Mouse (Mus musculus) spleen, adult 2 months (tissue): ENCODE results near the gene Gfod1. TPM values are rescaled to one million over a fixed set of nuclear protein-coding genes. Genes with fewer than 3 reads are reported as not detected.
A peak's percentile ranks its signal among the peaks of the same experiment; 100 is the strongest.

Experiments used
- DNase-seq, 2 experiments: peaks; one replicate each; pipeline versions ENCODE4 v3.0.0 to v3.0.0-alpha.2; 2012 to 2021; ENCODE audit warnings: low spot score in 2 of 2, low read depth in 1 of 2
- H3K27ac ChIP-seq: fragments of 200-500 bp; 2 replicates; pipeline ENCODE4 v1.5.1; 2012; ENCODE audit warnings: low read length, inconsistent platforms; ENCODE audit not compliant: insufficient read depth
- H3K27me3 ChIP-seq: fragments of 200-500 bp; 2 replicates; pipeline ENCODE4 v1.6.1; 2012; ENCODE audit warnings: mild to moderate bottlenecking, moderate library complexity, low read length, inconsistent platforms; ENCODE audit not compliant: control insufficient read depth, insufficient read depth
- H3K36me3 ChIP-seq: fragments of 200-500 bp; 2 replicates; pipeline ENCODE4 v1.6.1; 2012; ENCODE audit warnings: mild to moderate bottlenecking, low read length, inconsistent platforms; ENCODE audit not compliant: control insufficient read depth, insufficient read depth
- H3K4me1 ChIP-seq: fragments of 200-500 bp; 2 replicates; pipeline ENCODE4 v1.6.1; 2011; ENCODE audit warnings: inconsistent platforms; ENCODE audit not compliant: control insufficient read depth, insufficient read depth, insufficient read length
- H3K4me3 ChIP-seq: fragments of 200-500 bp; 2 replicates; pipeline ENCODE4 v1.5.1; 2011; ENCODE audit warnings: mild to moderate bottlenecking, inconsistent platforms; ENCODE audit not compliant: insufficient read depth, insufficient read length; ENCODE audit errors: extremely low read depth
- CTCF ChIP-seq: fragments of 200-500 bp; IDR thresholded peaks from 2 replicates; pipeline ENCODE4 v1.5.1; 2011; ENCODE audit warnings: mild to moderate bottlenecking, inconsistent platforms; ENCODE audit not compliant: insufficient read depth, insufficient read length, insufficient replicate concordance; ENCODE audit errors: extremely low read depth
- POLR2A ChIP-seq: fragments of 200-500 bp; IDR thresholded peaks from 2 replicates; pipeline ENCODE4 v1.6.1; 2011; ENCODE audit warnings: low read depth, low read length, inconsistent platforms
- WGBS: fragments of 180-500 bp; shearing (Covaris S2); methylation state at CpG from one replicate; pipeline ENCODE4 v1.1.7; 2018; 5-methylcytosine and 5-hydroxymethylcytosine counted together
- polyA plus RNA-seq: library from polyadenylated mRNA; depleted of rRNA; stranded (reverse); fragments of >200 nt; gene quantifications from 2 replicates; pipeline ENCODE4 v1.2.3, GENCODE M21; 2012

Gfod1 gene
- polyA plus RNA-seq, 1 experiment: 2.8 TPM

- no peak for TF ChIP-seq CTCF
- TF ChIP-seq POLR2A: no peak
- no peaks in the 10 kb centered on the region for H3K27me3 ChIP-seq
- DNase-seq: no peak
- 57% methylated on average over 5 of the region's 5 CpGs for WGBS
- H3K27ac ChIP-seq: no peak overlapping the region
- no peaks in the 10 kb centered on the region for H3K36me3 ChIP-seq
- H3K4me3 ChIP-seq: no peak overlapping the region
- peaks cover 24% of the 10 kb centered on the region; the same call in 1 of the 2 replicates for H3K4me1 ChIP-seq
These were observed 3.6 kb downstream of the Gfod1 start for GRCm38 (mm10) chr13:43300366-43300765.

DNA sequence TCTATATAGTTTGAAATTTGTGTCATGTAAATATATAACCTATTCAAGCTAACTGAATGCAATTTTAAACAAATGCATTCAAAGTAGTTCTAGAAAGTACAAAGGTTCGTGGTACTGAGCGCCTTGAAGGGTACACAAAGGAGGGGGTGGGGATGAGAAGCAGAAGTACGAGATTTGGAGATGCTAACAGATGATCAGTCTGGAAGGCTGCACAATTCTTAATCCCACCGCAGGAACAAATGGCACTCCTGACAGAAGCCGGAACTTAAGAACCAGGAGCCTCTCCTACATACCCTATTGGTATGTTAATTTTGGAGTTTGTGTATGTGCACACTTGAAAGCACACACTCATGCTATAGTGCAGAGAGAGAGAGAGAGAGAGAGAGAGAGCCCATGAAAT, 4.8 kb downstream of the Gfod1 start:
- no peak for DNase-seq
- Histone ChIP-seq H3K27ac (no peak overlapping the region), H3K4me3 (no peak overlapping the region), H3K36me3 (no peaks in the 10 kb centered on the region), H3K4me1 (peaks cover 25% of the 10 kb centered on the region; the same call in 1 of the 2 replicates), H3K27me3 (no peaks in the 10 kb centered on the region)
- WGBS: 69% methylated on average over 5 of the region's 5 CpGs
- TF ChIP-seq CTCF: no peak
- no peak for TF ChIP-seq POLR2A

GRCm38 (mm10) chr13:43297526-43297925, 6.4 kb downstream of the Gfod1 start:
- Histone ChIP-seq H3K4me3 (no peak overlapping the region), H3K27me3 (no peaks in the 10 kb centered on the region), H3K27ac (no peak overlapping the region), H3K4me1 (peaks cover 25% of the 10 kb centered on the region; the same call in 1 of the 2 replicates), H3K36me3 (no peaks in the 10 kb centered on the region)
- TF ChIP-seq CTCF (no peak), POLR2A (no peak)
- 92% methylated on average over 5 of the region's 5 CpGs for WGBS
- DNase-seq: no peak

DNA sequence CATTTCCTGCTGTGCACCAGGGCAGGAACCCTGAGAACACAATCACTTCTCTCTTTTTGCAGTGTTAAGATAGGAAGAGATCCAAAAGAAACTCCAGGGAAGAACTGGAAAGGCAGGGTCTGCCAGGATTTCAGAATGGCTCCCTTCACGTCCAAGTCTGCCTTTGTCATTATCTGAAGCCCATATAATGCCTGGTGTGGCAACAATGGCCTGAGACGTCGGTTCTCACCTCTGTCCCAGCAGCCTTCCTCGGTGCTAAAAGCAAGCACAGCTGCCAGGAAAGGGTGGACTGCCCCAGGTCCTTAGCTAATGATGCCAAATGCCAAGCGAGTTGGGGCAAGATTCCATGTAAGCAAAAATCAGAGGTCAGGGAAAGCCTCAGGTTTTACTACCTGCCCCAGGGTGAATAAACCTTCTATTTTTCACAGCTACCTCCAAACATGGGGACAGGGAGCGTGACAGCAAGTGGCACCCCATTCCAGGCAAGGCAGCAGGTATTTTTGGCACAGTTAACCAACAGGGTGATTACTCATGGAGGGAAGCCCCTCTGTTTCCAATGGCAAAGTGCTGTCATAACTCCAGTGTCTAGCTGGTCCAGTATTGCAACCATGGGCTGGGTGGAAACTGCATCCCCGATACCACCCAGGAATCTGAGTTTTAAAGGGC, 7.7 kb downstream of the Gfod1 start:
- Histone ChIP-seq H3K4me3 (no peak overlapping the region), H3K27me3 (no peaks in the 10 kb centered on the region), H3K27ac (peak overlapping the region; percentile 28), H3K36me3 (no peaks in the 10 kb centered on the region), H3K4me1 (peaks cover 18% of the 10 kb centered on the region; the same call in 1 of the 2 replicates)
- TF ChIP-seq CTCF: no peak
- no peak for TF ChIP-seq POLR2A
- DNase-seq: no peak
- 82% methylated on average over 7 of the region's 7 CpGs for WGBS

DNA sequence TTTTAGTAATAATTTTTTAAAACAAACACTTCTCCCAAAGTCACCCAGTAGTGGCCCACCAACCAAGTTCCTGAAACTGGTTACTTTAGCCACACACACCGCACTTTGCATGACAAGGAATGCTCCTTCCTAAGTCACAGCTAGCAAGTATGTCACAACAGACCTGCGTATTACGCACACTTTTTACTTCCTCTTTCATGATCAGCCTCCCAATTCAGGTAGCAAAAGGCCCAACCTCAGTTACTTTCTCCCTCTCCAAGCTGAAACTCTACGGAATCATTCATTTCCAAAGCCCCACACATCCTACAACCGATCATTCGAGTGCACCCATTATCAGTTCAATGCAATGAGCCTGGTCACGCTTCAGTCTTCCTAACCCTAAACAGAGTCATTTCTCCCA, 8.3 kb downstream of the Gfod1 start:
- peak; percentile 40 to 57 for DNase-seq
- Histone ChIP-seq H3K4me3 (no peak overlapping the region), H3K36me3 (no peaks in the 10 kb centered on the region), H3K27ac (peak overlapping the region; percentile 32; the same call in 1 of the 2 replicates), H3K27me3 (no peaks in the 10 kb centered on the region), H3K4me1 (peaks cover 12% of the 10 kb centered on the region; the same call in 1 of the 2 replicates)
- 31% methylated on average over 7 of the region's 7 CpGs for WGBS
- no peak for TF ChIP-seq CTCF
- TF ChIP-seq POLR2A: no peak

GRCm38 (mm10) chr13:43294957-43295590, 8.9 kb downstream of the Gfod1 start:
- H3K36me3 ChIP-seq: no peaks in the 10 kb centered on the region
- peaks cover 11% of the 10 kb centered on the region; the same call in 1 of the 2 replicates for H3K4me1 ChIP-seq
- peak overlapping the region; percentile 17; the same call in 1 of the 2 replicates for H3K27ac ChIP-seq
- 58% methylated on average over 7 of the region's 7 CpGs for WGBS
- peak in 1 of 2 experiments; percentile 9 for DNase-seq
- no peaks in the 10 kb centered on the region for H3K27me3 ChIP-seq
- no peak for TF ChIP-seq POLR2A
- no peak for TF ChIP-seq CTCF
- H3K4me3 ChIP-seq: no peak overlapping the region

- no peaks in the 10 kb centered on the region for H3K27me3 ChIP-seq
- H3K4me3 ChIP-seq: no peak overlapping the region
- peaks cover 11% of the 10 kb centered on the region; the same call in 1 of the 2 replicates for H3K4me1 ChIP-seq
- TF ChIP-seq POLR2A (no peak), CTCF (no peak)
- DNase-seq: no peak
- WGBS: 91% methylated on average over 4 of the region's 4 CpGs
- no peak overlapping the region for H3K27ac ChIP-seq
- no peaks in the 10 kb centered on the region for H3K36me3 ChIP-seq
These were observed 11.1 kb downstream of the Gfod1 start for GRCm38 (mm10) chr13:43292892-43293291.
